Mouse (Mus musculus) embryonic facial prominence, embryonic 15.5 days (tissue): ENCODE results near the gene Cnfn. TPM values are rescaled to one million over a fixed set of nuclear protein-coding genes. Genes with fewer than 3 reads are reported as not detected.

ENCODE experiments used
- ATAC-seq: fragments of 200-750 bp; cut with Nextera tagmentation; 2 replicates; pipeline ENCODE4 v1.8.0; 2017; ENCODE audit warnings: low read depth, moderate TSS enrichment; ENCODE audit not compliant: insufficient number of reproducible peaks, low FRiP score, low TSS enrichment
- H3K27ac ChIP-seq: fragments of 300-500 bp; sonication (generic); replicated peaks from 2 replicates; pipeline ENCODE4 v1.5.1; 2015; ENCODE audit warnings: mild to moderate bottlenecking, inconsistent platforms
- H3K27me3 ChIP-seq: fragments of 300-500 bp; sonication (generic); 2 replicates; pipeline ENCODE4 v1.6.1; 2015; ENCODE audit warnings: inconsistent platforms
- H3K36me3 ChIP-seq: fragments of 300-500 bp; sonication (generic); 2 replicates; pipeline ENCODE4 v1.6.1; 2015; ENCODE audit warnings: mild to moderate bottlenecking, inconsistent platforms
- H3K4me1 ChIP-seq: fragments of 300-500 bp; sonication (generic); 2 replicates; pipeline ENCODE4 v1.6.1; 2015; ENCODE audit warnings: inconsistent platforms
- H3K4me2 ChIP-seq: fragments of 300-500 bp; sonication (generic); replicated peaks from 2 replicates; pipeline ENCODE4 v1.6.1; 2015; ENCODE audit warnings: mild to moderate bottlenecking, inconsistent platforms
- H3K4me3 ChIP-seq: fragments of 300-500 bp; sonication (generic); replicated peaks from 2 replicates; pipeline ENCODE4 v1.5.1; 2015; ENCODE audit warnings: mild to moderate bottlenecking, inconsistent platforms
- H3K9ac ChIP-seq: fragments of 300-500 bp; sonication (generic); 2 replicates; pipeline ENCODE4 v1.6.1; 2015; ENCODE audit warnings: inconsistent platforms
- H3K9me3 ChIP-seq: fragments of 300-500 bp; sonication (generic); replicated peaks from 2 replicates; pipeline ENCODE4 v1.6.1; 2016; ENCODE audit warnings: inconsistent platforms
- WGBS: fragments of 180-500 bp; shearing (Covaris S2); methylation state at CpG from one replicate; pipeline ENCODE4 v1.1.7; 2015; 5-methylcytosine and 5-hydroxymethylcytosine counted together
- polyA plus RNA-seq: library from polyadenylated mRNA; unstranded; fragments of >200 nt; fragmentation: Nextera tagmentation; extraction: Ambion mirVana; gene quantifications from 2 replicates; pipeline ENCODE4 v1.2.1, GENCODE M21; 2015

Gene Cnfn
- polyA plus RNA-seq, 1 experiment from 2014 or later: 382 TPM

DNA sequence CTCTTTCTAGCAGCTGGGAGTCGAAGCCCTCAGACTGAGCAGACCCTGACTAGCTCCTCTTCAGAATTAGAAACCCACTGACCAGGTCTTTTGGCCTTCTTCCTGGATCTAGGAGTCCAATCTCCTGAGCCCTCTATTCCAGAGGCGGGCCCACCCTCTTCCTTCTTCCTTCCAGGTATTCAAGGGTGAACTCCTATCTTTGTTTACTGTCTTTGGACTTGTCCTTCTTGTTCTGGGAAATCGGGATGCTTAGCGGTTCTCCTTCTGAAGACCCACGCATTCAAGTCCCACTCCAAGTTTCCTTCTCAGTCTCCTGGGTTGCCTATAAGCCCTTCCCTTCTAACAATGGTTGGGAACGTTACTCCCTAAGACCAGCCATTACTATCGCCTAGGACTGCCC is 19.4 kb upstream of the Cnfn start:
- WGBS: 83% methylated on average over 7 of the region's 7 CpGs
- no peak overlapping the region for H3K4me3 ChIP-seq
- no peaks in the 10 kb centered on the region for H3K9me3 ChIP-seq
- no peak overlapping the region for H3K4me2 ChIP-seq
- H3K27me3 ChIP-seq: no peaks in the 10 kb centered on the region
- no peak overlapping the region for H3K9ac ChIP-seq
- no peak for ATAC-seq
- H3K4me1 ChIP-seq: peaks cover 33% of the 10 kb centered on the region
- peaks cover 22% of the 10 kb centered on the region for H3K36me3 ChIP-seq
- H3K27ac ChIP-seq: no peak overlapping the region

DNA sequence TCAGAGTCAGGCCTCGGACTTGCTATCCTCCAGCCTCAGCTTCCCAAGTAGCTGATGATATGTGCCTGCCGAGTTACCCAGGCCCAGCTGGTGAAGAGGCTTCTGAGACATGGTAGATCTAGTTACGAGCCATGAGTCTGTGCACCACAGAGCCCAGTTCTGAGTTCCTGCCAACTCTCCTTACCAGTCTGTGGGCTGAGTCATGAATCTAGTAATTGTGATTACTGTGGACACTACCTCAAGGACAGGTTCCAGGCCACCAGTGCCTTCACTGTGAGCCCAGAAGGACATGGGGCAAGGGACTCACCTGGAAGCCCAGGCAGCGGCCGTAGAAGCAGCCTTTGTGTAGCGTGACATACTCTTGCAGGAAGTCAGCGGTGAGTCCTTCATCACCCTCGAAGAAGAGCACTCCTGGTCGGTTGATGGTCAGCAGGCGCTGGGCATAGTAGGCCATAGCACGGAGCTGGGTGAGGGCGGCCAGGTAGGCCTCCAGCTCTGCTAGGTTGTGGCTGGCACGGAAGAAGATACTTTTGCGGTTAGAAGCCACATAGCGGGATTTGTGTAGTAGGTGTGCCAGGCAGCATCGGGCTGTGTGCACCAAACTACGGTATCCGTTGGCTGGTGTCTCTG is 18.4 kb upstream of the Cnfn start:
- peaks cover 28% of the 10 kb centered on the region for H3K4me1 ChIP-seq
- H3K9ac ChIP-seq: no peak overlapping the region
- H3K27ac ChIP-seq: no peak overlapping the region
- H3K36me3 ChIP-seq: peaks cover 28% of the 10 kb centered on the region
- no peaks in the 10 kb centered on the region for H3K9me3 ChIP-seq
- H3K27me3 ChIP-seq: no peaks in the 10 kb centered on the region
- H3K4me2 ChIP-seq: no peak overlapping the region
- ATAC-seq: no peak
- 89% methylated on average over 18 of the region's 18 CpGs for WGBS
- no peak overlapping the region for H3K4me3 ChIP-seq

DNA sequence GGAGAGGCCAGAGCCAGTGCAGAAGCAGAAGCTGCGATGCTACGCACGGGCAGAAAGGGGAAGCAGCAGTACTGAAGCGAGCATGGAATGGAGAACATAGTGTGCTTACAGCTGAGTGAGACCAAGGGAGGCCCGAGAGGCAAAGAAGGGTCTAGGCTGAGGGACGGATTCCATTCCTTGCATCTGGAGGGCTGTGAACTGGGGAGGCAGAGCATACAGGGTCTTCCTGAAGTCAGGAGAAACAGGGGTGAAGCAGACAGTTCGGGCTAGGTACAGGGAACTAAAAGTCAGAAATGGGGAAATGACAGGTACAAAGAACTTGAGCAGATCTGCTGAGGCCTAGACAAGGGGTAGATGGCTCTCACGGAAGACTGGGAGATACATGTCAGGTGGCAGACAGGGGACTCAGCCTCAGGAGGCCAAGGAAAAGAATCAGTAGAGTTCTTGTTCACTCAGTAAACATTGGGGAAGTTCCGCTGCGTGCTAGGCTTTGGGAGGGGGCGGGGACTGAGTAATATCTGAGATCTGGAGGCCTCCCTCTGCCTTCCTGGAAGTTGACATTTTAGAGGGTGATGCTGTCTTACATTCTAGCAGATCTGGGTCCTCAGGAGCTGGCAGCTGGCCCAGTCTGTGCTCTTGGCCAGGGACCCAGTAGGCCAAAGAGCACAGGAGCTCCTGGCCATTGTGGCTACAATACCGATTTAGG is 16.5 kb upstream of the Cnfn start:
- no peak for ATAC-seq
- no peaks in the 10 kb centered on the region for H3K9me3 ChIP-seq
- H3K36me3 ChIP-seq: peaks cover 33% of the 10 kb centered on the region
- H3K27ac ChIP-seq: peak overlapping the region; percentile 22
- H3K27me3 ChIP-seq: no peaks in the 10 kb centered on the region
- H3K4me2 ChIP-seq: no peak overlapping the region
- H3K9ac ChIP-seq: no peak overlapping the region
- 74% methylated on average over 12 of the region's 12 CpGs for WGBS
- H3K4me1 ChIP-seq: peaks cover 27% of the 10 kb centered on the region
- no peak overlapping the region for H3K4me3 ChIP-seq

DNA sequence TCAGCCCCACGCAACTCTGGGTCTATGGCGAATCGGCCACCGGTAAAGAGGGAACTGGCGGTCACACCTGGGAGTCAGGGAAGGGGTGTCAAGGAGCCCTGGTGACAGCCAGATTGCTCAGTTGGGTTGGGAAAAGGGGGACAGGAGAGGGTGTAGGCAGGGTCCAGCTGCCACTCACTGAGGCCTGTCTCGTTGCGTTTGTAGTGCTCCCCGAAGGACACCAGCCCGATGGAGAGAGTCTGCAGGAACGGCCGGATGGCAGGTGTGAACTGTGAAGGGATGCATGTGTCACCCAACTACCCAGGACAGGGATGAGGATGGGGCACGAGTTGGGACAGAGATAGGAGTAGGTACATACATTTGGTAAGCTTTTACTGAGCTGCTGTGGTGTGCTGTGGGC is 15.7 kb upstream of the Cnfn start:
- Histone ChIP-seq H3K4me3 (no peak overlapping the region), H3K9ac (no peak overlapping the region), H3K4me1 (peaks cover 23% of the 10 kb centered on the region), H3K27ac (no peak overlapping the region), H3K27me3 (no peaks in the 10 kb centered on the region), H3K36me3 (peaks cover 33% of the 10 kb centered on the region), H3K4me2 (no peak overlapping the region), H3K9me3 (no peaks in the 10 kb centered on the region)
- ATAC-seq: no peak
- WGBS: 91% methylated on average over 12 of the region's 12 CpGs

DNA sequence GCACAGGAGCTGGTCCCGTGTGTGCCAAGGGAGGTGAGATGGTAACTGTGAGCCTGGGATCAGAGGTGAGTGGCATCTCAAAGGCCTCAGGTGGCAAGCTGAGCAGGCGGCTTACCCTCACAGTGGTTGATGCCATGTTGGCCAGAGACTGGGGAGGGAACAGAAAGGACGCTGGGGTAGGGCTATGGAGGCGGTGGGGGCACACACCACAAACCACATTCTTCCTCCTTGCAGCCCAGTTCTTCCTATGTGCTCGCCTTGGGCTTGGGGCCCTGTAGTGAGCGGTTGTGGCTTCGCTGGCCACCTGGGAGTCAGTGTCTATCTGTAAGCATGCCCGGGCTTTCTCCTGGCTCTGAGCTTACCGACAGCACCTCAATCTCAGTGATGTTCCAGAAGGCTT is 15.3 kb upstream of the Cnfn start:
- H3K4me2 ChIP-seq: no peak overlapping the region
- H3K27ac ChIP-seq: no peak overlapping the region
- H3K9me3 ChIP-seq: no peaks in the 10 kb centered on the region
- WGBS: 85% methylated on average over 9 of the region's 9 CpGs
- H3K9ac ChIP-seq: no peak overlapping the region
- peaks cover 22% of the 10 kb centered on the region for H3K4me1 ChIP-seq
- H3K27me3 ChIP-seq: no peaks in the 10 kb centered on the region
- ATAC-seq: no peak
- H3K4me3 ChIP-seq: no peak overlapping the region
- peaks cover 33% of the 10 kb centered on the region for H3K36me3 ChIP-seq

DNA sequence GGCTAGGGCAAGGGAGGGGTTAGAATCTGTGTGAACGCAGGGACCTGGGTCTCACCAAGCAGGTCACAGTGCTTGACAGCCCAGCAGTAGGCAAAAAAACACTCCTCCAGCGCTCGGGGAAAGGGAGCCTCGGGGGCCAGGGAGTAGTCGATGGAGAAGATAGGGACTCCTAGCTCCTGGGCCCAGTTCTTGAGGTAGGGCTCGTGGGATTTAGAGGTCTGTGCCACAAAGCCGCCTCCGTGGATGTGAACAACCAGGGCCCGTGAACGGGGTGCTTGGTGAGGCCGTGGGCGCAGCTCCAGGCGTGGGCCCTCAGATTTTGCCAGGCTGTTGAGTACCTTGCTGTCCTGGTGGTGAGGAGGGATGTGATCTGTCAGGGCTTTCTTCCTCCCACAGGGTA is 14.8 kb upstream of the Cnfn start:
- Histone ChIP-seq H3K27ac (no peak overlapping the region), H3K4me2 (no peak overlapping the region), H3K36me3 (peaks cover 33% of the 10 kb centered on the region), H3K9me3 (no peaks in the 10 kb centered on the region), H3K9ac (no peak overlapping the region), H3K4me3 (no peak overlapping the region), H3K4me1 (peaks cover 18% of the 10 kb centered on the region), H3K27me3 (no peaks in the 10 kb centered on the region)
- ATAC-seq: no peak
- WGBS: 86% methylated on average over 13 of the region's 13 CpGs

DNA sequence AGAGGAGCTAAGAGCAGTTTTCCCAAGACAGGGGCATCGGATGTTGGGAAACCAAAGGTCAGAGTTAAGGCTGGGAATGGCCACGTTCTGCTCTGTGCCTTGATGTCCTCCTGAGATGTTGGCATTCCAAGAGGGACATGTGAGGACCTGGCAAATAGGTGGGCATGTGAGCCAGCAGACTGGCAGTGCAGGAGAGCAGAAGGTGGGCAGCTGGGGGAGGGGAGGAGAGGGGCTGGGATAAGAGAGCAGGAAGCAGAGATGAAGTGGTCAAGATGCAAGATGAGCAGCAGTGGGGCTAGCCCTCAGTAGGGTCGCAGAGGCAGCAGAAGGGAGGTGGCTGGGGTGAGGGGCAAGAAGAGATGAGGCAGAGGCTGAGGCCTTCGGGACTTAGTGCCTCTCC is 14.4 kb upstream of the Cnfn start:
- peaks cover 20% of the 10 kb centered on the region for H3K4me1 ChIP-seq
- no peaks in the 10 kb centered on the region for H3K9me3 ChIP-seq
- no peak overlapping the region for H3K4me2 ChIP-seq
- 80% methylated on average over 4 of the region's 4 CpGs for WGBS
- no peaks in the 10 kb centered on the region for H3K27me3 ChIP-seq
- H3K36me3 ChIP-seq: peaks cover 33% of the 10 kb centered on the region
- no peak overlapping the region for H3K4me3 ChIP-seq
- no peak for ATAC-seq
- no peak overlapping the region for H3K27ac ChIP-seq
- no peak overlapping the region for H3K9ac ChIP-seq

DNA sequence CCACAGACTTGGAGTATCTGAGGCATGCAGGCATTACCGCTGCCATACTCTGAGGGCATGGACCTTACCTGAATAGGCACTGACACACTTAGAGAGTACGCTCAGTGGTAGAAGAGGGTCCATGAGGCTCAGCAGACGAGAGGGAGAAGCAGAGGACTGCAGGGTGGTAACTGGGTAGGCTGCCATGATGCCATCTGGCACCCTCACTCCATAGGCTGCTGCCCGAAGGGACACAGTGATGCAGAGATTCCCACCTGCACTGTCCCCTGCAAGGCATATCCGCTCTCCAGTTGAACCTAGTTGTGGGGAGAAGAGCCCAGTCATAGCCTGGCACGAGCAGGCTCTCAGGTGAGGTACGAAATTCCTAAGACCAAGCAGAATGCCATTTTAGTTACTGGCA is 13.9 kb upstream of the Cnfn start:
- no peak for ATAC-seq
- Histone ChIP-seq H3K4me2 (no peak overlapping the region), H3K27ac (no peak overlapping the region), H3K9me3 (no peaks in the 10 kb centered on the region), H3K36me3 (peaks cover 33% of the 10 kb centered on the region), H3K4me1 (peaks cover 20% of the 10 kb centered on the region), H3K27me3 (no peaks in the 10 kb centered on the region), H3K4me3 (no peak overlapping the region), H3K9ac (no peak overlapping the region)
- 85% methylated on average over 7 of the region's 7 CpGs for WGBS

DNA sequence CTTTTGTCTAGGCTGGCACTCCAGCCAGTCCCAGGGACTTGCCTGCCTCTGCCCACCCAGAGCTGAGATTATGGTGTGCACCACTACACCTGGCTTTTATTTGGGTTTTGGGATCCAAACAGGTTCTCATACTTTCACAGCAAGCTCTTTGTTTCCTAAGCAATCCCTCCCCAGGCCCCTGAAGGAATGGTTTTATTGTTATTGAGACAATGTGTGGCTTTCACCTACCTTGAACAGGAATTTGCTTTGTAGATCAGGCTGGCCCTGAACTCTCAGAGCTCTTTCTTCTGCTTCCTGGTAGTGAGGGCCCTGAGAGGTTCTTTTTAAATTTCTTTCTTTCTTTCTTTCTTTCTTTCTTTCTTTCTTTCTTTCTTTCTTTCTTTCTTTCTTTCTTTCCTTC is 13.0 kb upstream of the Cnfn start:
- Histone ChIP-seq H3K4me3 (no peak overlapping the region), H3K9me3 (no peaks in the 10 kb centered on the region), H3K27me3 (no peaks in the 10 kb centered on the region), H3K9ac (no peak overlapping the region), H3K27ac (no peak overlapping the region), H3K36me3 (peaks cover 24% of the 10 kb centered on the region; the same call in 1 of the 2 replicates), H3K4me2 (no peak overlapping the region), H3K4me1 (peaks cover 20% of the 10 kb centered on the region)
- ATAC-seq: no peak

DNA sequence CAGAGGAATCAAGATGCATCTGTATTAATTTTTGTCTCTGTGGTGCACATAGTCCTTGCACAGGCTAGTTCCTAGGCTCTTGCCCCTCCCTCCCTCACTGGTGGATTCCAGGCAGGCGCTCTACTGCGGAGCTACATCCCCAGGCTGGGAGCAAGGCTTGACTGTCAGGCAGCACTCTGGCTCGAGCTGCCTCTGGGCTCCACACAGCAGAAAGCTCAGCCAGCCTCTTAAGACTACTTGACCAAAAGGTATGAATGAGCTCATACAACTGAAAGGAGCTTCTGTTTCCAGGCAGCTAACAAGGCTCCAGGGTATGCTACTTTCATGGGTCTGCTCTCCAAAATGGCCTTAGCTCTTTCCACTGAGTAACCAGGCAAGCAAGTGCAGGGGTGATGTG is 11.8 kb upstream of the Cnfn start:
- H3K36me3 ChIP-seq: peaks cover 19% of the 10 kb centered on the region; the same call in 1 of the 2 replicates
- H3K27me3 ChIP-seq: no peaks in the 10 kb centered on the region
- H3K4me3 ChIP-seq: no peak overlapping the region
- peaks cover 26% of the 10 kb centered on the region for H3K4me1 ChIP-seq
- no peak overlapping the region for H3K27ac ChIP-seq
- 29% methylated on average over 3 of the region's 3 CpGs for WGBS
- no peak overlapping the region for H3K4me2 ChIP-seq
- no peak for ATAC-seq
- no peaks in the 10 kb centered on the region for H3K9me3 ChIP-seq
- no peak overlapping the region for H3K9ac ChIP-seq

DNA sequence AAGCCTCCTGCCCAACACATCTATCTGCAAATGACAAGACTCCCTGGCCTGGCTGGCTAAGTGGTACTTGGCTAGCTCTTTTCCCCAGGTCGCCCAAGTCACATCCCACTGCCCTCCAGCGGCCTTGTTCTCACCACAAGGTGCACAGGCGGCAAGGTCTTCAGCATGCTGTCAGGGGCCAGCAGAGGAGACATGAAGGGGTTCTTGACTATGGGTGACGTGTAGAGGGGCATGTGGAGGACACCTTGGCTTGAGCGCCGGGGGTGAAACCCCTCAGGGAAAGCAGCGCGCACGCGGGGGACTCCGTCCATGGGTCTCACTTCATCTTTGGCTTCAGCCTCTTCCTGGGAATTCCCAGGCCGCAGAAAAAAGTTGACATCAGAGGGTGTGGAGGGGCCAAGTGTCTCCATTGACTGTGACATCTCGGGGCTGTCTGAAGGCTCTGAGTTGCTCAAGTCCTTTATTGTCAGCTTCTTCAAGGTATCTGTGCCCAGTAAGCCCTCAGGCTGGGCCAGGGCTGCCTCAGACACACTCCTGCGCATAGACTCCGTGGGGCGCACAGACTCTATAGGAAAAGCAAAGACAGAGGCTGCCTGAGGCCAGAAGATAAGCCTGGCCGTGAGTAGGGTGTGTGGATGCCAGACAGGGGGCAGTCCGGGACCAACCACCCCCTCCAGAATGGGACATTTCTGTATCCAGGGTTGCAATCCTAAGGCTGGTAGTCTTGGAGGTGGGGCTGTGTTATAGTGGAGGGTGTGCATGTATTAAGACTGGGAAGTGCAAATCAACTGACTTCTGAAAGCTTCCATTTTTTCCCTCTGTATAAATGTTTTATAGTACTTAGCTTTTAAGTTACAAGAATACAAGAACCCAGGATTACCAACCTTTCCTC is 11.1 kb upstream of the Cnfn start:
- no peak overlapping the region for H3K9ac ChIP-seq

More for the DNA sequence above, 11.1 kb upstream of the Cnfn start:
- H3K9me3 ChIP-seq: no peaks in the 10 kb centered on the region
- H3K27ac ChIP-seq: 0 out of 2 replicates have a peak overlapping the region, but pooled peaks have one; percentile 66
- H3K4me1 ChIP-seq: peaks cover 24% of the 10 kb centered on the region
- H3K4me3 ChIP-seq: peak overlapping the region; percentile 45
- ATAC-seq: no peak; the same call in 1 of the 2 replicates
- WGBS: 59% methylated on average over 18 of the region's 18 CpGs
- peak overlapping the region; percentile 83 for H3K4me2 ChIP-seq
- H3K27me3 ChIP-seq: no peaks in the 10 kb centered on the region
- H3K36me3 ChIP-seq: peaks cover 19% of the 10 kb centered on the region; the same call in 1 of the 2 replicates
